Mouse (Mus musculus) lung, postnatal 14 days (tissue): ENCODE results near the gene Klf1.

ENCODE experiments used
- DNase-seq: peaks from one replicate; pipeline ENCODE4 v3.0.0; 2021

Klf1 gene

GRCm38 (mm10) chr8:84901752-84902151 is at the start of gene Klf1:
TSS of gene Klf1 (plus strand) at chr8:84901928.
- DNase-seq, result no peak

DNA sequence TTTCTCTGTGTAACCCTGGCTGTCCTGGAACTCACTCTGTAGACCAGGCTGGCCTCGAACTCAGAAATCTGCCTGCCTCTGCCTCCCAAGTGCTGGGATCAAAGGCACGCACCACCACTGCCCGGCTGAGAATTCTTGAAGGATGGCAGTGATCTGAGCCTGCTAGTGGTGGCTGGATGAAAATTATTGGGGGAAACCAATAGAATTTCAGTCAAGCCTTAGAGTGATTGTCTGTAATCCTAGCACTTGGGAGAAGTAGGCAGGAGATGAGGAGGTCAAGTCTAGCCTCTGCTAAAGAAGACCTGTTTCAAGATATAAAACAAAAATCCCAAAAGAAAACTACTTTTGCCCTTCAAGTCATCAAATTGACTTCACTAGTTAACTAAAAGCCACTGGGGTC is 45.3 kb upstream of the Klf1 start:
- DNase-seq, result no peak

- DNase-seq, result peak; percentile 94
Observed at GRCm38 (mm10) chr8:84856864-84857441, 44.8 kb upstream of the Klf1 start, which contains the start of gene Farsa. TSS of gene Farsa (plus strand) at chr8:84856989.

- peak; percentile 85 for DNase-seq
Observed at GRCm38 (mm10) chr8:84871376-84872308, 30.1 kb upstream of the Klf1 start, which contains the start of gene Syce2. TSS of gene Syce2 (plus strand) at chr8:84872111.

- DNase-seq, result peak; percentile 24
Observed at GRCm38 (mm10) chr8:84872309-84872965, 29.3 kb upstream of the Klf1 start.

DNA sequence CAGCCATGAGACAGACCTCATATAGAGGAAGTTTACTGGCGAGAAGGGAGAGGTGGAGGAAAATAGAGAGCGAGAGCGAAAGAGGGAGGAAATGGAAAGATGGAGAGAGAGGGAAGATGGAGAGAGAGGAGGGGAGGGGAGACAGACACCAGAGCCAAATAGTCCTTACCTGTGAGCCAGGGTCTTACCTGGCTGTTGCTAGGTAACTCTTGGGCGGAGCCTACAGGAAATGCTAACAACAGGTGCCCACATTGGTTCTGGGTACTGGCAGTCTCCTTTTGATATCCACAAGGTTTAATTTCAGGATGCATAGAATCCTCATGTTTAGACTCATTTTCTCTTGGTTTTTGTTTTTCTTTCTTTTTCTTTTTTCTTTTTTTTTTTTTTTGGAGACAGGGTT is 28.7 kb upstream of the Klf1 start:
- no peak for DNase-seq

- no peak for DNase-seq
Observed at GRCm38 (mm10) chr8:84874339-84874738, 27.4 kb upstream of the Klf1 start.

DNA sequence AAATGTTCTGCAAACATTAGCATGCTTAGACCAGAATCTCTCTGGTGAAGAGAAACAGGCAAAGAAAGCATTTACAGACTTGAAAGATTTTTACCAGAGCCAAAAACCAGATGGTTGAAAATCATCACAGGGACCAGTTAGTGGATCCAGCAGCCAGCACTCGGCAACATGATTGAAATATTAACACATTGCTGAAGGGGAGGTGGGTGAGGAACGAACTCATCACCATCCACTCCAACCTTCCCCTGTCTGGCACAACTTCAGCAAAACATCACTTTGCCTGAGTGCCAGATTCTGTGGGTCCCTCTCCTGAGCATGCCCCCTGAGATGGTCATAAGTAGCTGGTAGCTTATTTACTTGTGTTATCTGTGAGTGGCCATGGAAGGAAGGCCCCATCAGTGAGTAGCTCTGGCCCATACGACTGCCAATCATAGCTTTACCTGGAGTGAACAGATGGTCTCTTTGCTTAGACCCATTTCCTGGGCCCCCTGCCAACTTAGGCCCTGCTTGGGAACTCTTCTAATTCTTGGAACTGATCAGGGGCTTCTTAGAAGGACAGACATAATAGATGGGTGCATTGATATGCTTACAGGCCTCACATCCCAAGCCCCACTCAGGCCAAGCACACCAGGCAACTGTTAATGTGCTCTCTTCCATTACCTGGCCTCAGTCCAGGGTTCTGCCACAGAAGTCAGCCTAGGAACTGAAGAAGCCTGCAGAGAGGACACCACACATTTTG is 24.3 kb upstream of the Klf1 start:
- DNase-seq, result no peak

DNA sequence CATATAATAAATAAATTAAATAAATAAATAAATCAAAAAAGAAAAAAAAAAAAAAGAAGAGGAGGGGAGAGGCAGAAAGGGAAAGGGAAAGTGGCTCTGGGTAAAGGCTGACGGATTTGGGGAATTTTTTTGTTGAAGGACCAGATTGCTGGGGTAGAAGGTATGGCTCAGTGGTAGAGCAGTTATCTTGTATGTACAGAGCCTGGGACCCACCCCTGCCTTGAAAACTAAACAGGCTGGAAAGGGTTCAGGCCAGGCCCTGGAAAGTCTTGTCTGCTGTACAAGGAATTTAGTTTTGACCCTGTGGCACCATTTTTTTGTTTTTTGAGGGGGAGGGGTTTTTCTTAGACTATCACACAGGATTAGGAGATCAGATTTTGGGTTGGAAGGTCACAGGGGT is 22.8 kb upstream of the Klf1 start:
- DNase-seq, result no peak

- DNase-seq, result no peak
Observed at GRCm38 (mm10) chr8:84884728-84885127, 17.0 kb upstream of the Klf1 start.

GRCm38 (mm10) chr8:84888280-84888679 is 13.4 kb upstream of the Klf1 start:
- DNase-seq, result no peak

- no peak for DNase-seq
Observed at GRCm38 (mm10) chr8:84889141-84889540, 12.6 kb upstream of the Klf1 start.

GRCm38 (mm10) chr8:84892993-84893708 is 8.6 kb upstream of the Klf1 start:
- DNase-seq, result no peak

DNA sequence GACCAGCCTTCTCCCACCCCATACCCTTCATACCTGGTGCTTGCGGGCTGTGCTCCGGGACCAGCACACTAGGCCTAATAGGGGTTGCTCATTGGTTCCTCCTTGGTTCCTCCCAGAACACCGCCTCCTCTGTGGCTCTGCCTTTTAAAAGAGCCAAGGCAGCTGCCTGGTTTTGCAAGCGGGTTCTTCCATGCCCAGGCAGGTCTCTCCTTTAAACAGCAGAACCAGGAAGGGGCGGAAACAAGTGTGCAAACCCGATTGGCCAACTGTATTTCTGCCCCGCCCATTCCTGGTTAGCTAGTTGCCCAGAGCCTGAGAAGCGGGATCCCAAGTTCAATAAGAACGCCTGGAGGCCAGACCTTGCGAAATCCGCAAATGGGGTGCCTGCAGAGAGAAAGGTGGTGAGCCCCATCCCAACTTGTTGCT is 8.0 kb upstream of the Klf1 start, which contains the start of gene Gcdh:
Gene Gcdh (minus strand): TSS at position 213 of the 426 bp plus-strand sequence.
- peak; percentile 92 for DNase-seq

- no peak for DNase-seq
Observed at GRCm38 (mm10) chr8:84895963-84896362, 5.8 kb upstream of the Klf1 start.

DNA sequence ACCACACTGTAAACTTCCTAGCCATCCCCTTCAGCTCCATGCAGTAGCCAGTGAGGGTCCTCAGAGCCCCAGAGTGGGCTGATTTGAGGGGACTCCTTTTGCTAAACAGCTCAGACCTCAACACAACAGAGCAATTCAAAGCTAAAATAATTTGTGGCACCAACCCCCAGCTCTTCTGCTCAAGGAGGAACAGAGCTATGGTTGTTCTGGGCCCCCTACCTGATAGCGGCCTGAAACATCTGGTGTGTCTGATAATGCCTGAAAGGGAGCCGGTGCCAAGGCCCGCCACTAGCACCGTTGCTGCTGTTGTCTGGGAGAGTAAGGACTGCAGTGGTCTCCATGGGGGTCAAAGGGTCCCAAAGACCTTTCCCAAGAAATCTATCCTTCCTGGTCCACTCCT is 657 bp upstream of the Klf1 start:
- no peak for DNase-seq

- DNase-seq, result no peak
Observed at GRCm38 (mm10) chr8:84902367-84902919, 715 bp downstream of the Klf1 start.

- peak; percentile 96 for DNase-seq
Observed at GRCm38 (mm10) chr8:84902920-84903661, 1.4 kb downstream of the Klf1 start.

DNA sequence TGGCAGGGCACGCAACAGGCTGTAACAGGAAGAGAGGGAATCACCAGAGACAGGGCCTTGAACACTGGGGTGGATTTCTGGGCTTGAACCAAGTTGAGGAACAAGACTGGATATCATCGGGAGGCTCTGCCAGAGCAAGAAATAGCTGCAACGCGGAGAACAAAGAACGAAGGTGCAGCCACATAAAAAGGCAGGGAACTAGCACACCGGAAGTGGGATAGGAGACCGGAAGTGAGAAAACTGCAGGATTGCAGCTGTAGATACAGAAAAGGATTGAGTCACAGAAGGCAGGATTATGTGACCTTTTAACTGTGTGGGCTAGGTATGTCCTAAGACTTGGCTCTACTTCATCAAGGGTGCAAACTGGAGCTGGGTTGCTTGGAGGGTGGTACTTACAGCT is 2.6 kb downstream of the Klf1 start:
- no peak for DNase-seq

- no peak for DNase-seq
Observed at GRCm38 (mm10) chr8:84907037-84907436, 5.3 kb downstream of the Klf1 start.

DNA sequence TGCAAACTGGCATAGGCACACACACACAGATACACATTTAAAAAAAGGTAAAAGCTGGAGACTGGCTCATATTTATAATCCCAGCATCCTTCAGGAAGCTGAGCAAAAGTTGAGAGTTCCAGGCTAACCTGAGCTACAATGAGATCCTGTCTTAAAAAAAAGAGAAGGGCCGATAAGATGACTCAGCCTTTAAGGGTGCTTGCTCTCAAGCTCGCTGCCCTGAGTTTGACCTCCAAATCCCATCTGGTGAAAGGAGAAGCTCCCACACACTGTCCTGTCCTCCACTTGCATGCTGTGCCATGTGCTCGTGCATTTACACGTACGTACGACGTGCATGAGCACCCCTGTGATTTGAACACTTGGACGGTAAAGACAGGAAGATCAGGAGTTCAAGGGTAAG is 5.8 kb downstream of the Klf1 start:
- DNase-seq, result no peak
